Mouse (Mus musculus) heart, embryonic 14.5 days (tissue): ENCODE measurements at regions not wholly inside any gene's neighbourhood (a gene's known extent, or its start where the extent isn't known, plus 50 kb on each side); places are given as distances from the start of the nearest gene placed in this dataset.
A peak's percentile ranks its signal among the peaks of the same experiment; 100 is the strongest.

ENCODE experiments used
- ATAC-seq: fragments of 200-750 bp; cut with Nextera tagmentation; 2 replicates; pipeline ENCODE4 v1.8.0; 2017; ENCODE audit warnings: low read depth, moderate TSS enrichment; ENCODE audit not compliant: insufficient number of reproducible peaks, insufficient read depth, low FRiP score
- H3K27ac ChIP-seq, 2 experiments: fragments of 200-500 bp in 1 of 2; fragments of 300-500 bp in 1 of 2; sonication (generic) in 1 of 2; replicated peaks in 1 of 2; 2 replicates each; pipeline ENCODE4 v1.5.1; 2012 to 2014; ENCODE audit warnings: low read depth in 2 of 2, low read length in 2 of 2, control low read depth in 1 of 2, mild to moderate bottlenecking in 1 of 2, mixed read lengths in 1 of 2; ENCODE audit not compliant: control insufficient read depth in 1 of 2, insufficient read depth in 1 of 2
- H3K27me3 ChIP-seq: fragments of 300-500 bp; sonication (generic); 2 replicates; pipeline ENCODE4 v1.6.1; 2014; ENCODE audit warnings: mild to moderate bottlenecking, low read length, control low read depth; ENCODE audit not compliant: control insufficient read depth, insufficient read depth
- H3K36me3 ChIP-seq: fragments of 300-500 bp; sonication (generic); 2 replicates; pipeline ENCODE4 v1.6.1; 2014; ENCODE audit warnings: mild to moderate bottlenecking, control low read depth, low read length, mixed read lengths; ENCODE audit not compliant: control insufficient read depth, insufficient read depth
- H3K4me1 ChIP-seq, 2 experiments: fragments of 200-500 bp in 1 of 2; fragments of 300-500 bp in 1 of 2; sonication (generic) in 1 of 2; 2 replicates each; pipeline ENCODE4 v1.6.1; 2012 to 2014; ENCODE audit warnings: low read length in 2 of 2, control low read depth in 1 of 2, mixed read lengths in 1 of 2; ENCODE audit not compliant: control insufficient read depth in 2 of 2, insufficient read depth in 2 of 2
- H3K4me2 ChIP-seq: fragments of 300-500 bp; sonication (generic); 2 replicates; pipeline ENCODE4 v1.6.1; 2014; ENCODE audit warnings: mild to moderate bottlenecking, low read length
- H3K4me3 ChIP-seq, 2 experiments: fragments of 200-500 bp in 1 of 2; fragments of 300-500 bp in 1 of 2; sonication (generic) in 1 of 2; 2 replicates each; pipeline ENCODE4 v1.5.1; 2012 to 2014; ENCODE audit warnings: low read length in 2 of 2, mild to moderate bottlenecking in 2 of 2, control low read depth in 1 of 2, low read depth in 1 of 2, moderate library complexity in 1 of 2; ENCODE audit not compliant: control insufficient read depth in 1 of 2, insufficient read depth in 1 of 2
- H3K9ac ChIP-seq: fragments of 300-500 bp; sonication (generic); 2 replicates; pipeline ENCODE4 v1.6.1; 2014; ENCODE audit warnings: mild to moderate bottlenecking, low read length
- H3K9me3 ChIP-seq: fragments of 300-500 bp; sonication (generic); 2 replicates; pipeline ENCODE4 v1.6.1; 2016; ENCODE audit warnings: low read length, control low read depth; ENCODE audit not compliant: control insufficient read depth
- WGBS: fragments of 180-500 bp; shearing (Covaris S2); extraction: QIAGEN DNeasy Blood & Tissue Kit; methylation state at CpG from one replicate; pipeline ENCODE4 v1.1.7; 2014; 5-methylcytosine and 5-hydroxymethylcytosine counted together

- Histone ChIP-seq H3K27me3 (no peaks in the 10 kb centered on the region), H3K9me3 (no peaks in the 10 kb centered on the region), H3K4me3 (no peak overlapping the region), H3K4me1 (no peaks in the 10 kb centered on the region), H3K27ac (no peak overlapping the region), H3K36me3 (no peaks in the 10 kb centered on the region), H3K4me2 (no peak overlapping the region), H3K9ac (no peak overlapping the region)
- ATAC-seq = no peak
- WGBS = 77% methylated on average over 3 of the region's 3 CpGs
These were observed 235.3 kb upstream of the Peli2 start for GRCm38 (mm10) chr14:47885326-47885725.

DNA sequence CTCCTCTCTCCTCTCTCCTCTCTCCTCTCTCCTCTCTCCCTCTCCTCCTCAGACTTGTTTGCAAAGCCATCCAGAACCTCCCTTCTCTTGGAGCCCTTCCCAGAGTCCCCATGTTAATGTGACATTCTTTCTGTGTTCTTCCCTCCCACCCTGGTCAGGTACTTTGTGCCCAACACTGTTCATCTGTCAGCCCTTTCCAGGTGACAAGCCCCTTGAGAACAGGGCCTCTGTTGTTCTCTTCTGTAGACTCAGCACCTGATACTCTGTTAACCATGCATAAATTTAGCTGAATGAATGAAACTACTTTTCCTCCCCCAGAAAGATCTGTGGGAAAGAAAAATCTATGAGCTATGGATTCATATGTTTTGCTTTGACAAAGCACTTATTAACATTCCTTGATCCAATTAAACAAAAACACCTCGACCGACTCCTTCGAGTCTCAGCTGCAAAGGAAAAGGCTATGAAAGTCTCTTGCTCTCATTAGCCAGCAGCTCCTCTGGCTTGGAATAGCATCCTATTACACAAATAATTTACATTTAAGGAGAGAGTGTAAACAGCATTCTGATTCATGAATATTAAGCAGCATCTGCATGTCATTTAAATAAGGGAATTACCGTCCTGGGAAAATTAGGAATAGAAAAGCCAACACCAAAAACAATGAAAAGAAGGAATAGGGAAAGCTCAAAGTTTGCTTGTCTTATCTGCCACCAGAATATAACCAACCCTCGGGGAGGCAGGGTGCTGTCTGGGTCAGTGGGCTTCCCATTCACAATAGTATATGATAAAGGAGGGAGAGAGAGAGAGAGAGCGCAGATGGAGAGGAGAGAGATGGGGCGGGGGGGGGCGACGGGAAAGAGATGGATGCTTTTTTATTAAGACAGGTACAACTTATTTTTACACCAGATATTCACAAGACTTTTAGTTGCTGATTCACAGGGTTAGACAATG, 230.1 kb upstream of the Peli2 start:
- Histone ChIP-seq H3K4me3 (no peak overlapping the region), H3K36me3 (no peaks in the 10 kb centered on the region), H3K27ac (no peak overlapping the region), H3K4me2 (no peak overlapping the region), H3K9ac (no peak overlapping the region), H3K27me3 (no peaks in the 10 kb centered on the region), H3K4me1 (no peaks in the 10 kb centered on the region), H3K9me3 (no peaks in the 10 kb centered on the region)
- 78% methylated on average over 9 of the region's 9 CpGs for WGBS
- no peak for ATAC-seq

DNA sequence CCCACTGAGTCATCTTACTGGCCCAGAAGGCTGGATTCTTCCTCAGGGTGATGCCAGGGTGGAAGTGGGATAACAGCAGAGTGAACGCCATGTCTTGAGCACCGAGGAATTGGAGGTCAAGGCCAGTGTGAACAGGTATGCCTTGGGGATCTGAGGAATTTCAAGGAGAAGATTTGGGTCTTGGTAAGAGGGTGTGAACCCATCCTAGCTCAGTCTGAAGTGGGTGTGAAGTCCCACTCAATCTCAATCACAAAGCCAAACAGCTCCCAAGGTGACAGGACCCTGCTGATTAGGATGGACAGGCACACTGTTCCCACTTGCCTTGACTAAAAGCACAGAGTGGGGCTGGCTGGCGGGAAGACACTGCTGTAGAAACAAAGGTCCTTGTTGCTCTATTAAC, 224.0 kb upstream of the Peli2 start:
- H3K4me2 ChIP-seq = no peak overlapping the region
- no peaks in the 10 kb centered on the region for H3K36me3 ChIP-seq
- no peaks in the 10 kb centered on the region for H3K27me3 ChIP-seq
- no peak for ATAC-seq
- no peak overlapping the region for H3K27ac ChIP-seq
- no peaks in the 10 kb centered on the region for H3K4me1 ChIP-seq
- no peak overlapping the region for H3K9ac ChIP-seq
- H3K9me3 ChIP-seq = no peaks in the 10 kb centered on the region
- H3K4me3 ChIP-seq = no peak overlapping the region
- WGBS = 76% methylated on average over 3 of the region's 3 CpGs

DNA sequence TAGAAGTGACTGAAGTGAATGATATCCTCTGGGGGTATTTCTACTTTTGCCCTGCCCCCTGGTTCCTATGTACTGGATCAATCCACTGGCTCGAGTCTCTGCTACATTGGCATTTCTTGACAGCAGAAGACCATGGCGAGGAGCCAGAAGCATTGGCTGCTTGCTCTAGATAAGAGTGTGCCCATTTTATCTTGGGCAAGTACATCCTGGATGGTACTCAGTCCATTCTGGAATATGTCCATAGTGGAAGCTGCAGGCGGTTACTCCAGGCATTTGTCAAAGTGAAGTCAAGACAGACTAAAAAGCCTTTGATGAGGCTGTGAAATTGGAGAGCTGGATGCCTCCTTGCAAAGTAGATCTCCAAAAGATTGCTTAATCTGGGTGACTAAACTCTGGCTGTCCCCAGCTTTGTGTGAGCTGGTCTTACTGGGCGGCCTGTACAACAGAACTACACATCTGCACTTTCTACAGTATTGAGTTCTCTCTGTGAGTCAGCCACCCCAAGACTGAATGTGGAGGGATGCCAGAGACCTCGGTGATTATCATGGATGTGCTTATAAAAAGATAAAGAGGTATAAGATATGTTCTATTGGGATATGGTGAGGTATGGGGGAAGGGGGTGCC, 222.6 kb upstream of the Peli2 start:
- no peak overlapping the region for H3K4me3 ChIP-seq
- no peak overlapping the region for H3K27ac ChIP-seq
- H3K27me3 ChIP-seq = no peaks in the 10 kb centered on the region
- no peaks in the 10 kb centered on the region for H3K4me1 ChIP-seq
- H3K9ac ChIP-seq = no peak overlapping the region
- no peak overlapping the region for H3K4me2 ChIP-seq
- WGBS = 68% methylated on average over 5 of the region's 5 CpGs
- H3K9me3 ChIP-seq = no peaks in the 10 kb centered on the region
- no peaks in the 10 kb centered on the region for H3K36me3 ChIP-seq
- ATAC-seq = no peak

DNA sequence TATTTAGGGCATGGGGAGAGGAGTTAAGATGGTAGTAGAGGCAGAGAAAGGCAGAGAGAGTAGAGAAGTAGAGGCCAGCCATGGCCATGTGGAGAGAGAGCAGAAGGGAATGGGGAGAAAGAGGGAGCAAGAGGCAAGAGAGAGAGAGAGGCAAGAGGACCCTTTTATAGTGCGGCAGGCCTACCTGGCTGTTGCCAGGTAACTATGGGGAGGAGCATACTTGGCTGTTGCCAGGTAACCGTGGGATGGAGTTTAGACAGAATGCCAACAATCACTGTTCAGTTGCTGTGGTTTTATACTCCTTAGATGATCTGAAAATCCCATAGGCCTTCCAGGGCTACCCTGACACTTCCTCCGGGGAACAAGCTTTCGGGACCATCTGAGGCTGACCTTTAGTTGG, 222.0 kb upstream of the Peli2 start:
- no peak overlapping the region for H3K4me3 ChIP-seq
- H3K9ac ChIP-seq = no peak overlapping the region
- no peaks in the 10 kb centered on the region for H3K27me3 ChIP-seq
- no peak overlapping the region for H3K27ac ChIP-seq
- H3K9me3 ChIP-seq = no peaks in the 10 kb centered on the region
- WGBS = 80% methylated on average over 4 of the region's 4 CpGs
- no peak for ATAC-seq
- H3K4me2 ChIP-seq = no peak overlapping the region
- H3K36me3 ChIP-seq = no peaks in the 10 kb centered on the region
- H3K4me1 ChIP-seq = no peaks in the 10 kb centered on the region

DNA sequence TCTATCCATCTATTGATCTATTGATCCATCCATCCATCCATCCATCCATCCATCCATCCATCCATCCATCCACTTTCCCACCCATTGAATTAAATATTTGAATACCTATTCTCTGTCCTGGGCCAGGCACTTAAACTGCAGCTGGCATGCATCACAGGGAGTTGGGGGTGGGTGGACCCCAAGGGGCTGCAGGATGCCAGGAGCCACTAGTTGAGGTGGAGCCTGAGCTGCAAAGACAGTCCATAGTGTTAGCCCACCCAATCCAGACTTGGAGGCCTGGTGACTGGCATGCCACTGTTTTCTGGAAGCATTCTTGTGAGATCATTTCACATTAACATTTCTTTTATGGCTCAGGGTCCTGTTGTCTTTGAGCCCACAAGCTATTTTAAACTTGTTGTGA, 215.3 kb upstream of the Peli2 start:
- no peaks in the 10 kb centered on the region for H3K27me3 ChIP-seq
- H3K36me3 ChIP-seq = no peaks in the 10 kb centered on the region
- no peaks in the 10 kb centered on the region for H3K9me3 ChIP-seq
- no peak overlapping the region for H3K4me2 ChIP-seq
- no peak overlapping the region for H3K27ac ChIP-seq
- no peak overlapping the region for H3K4me3 ChIP-seq
- 0 out of 4 replicates have a peak, but pooled peaks cover 0 to 7% of the 10 kb centered on the region in 2 experiments for H3K4me1 ChIP-seq
- H3K9ac ChIP-seq = no peak overlapping the region
- ATAC-seq = no peak

GRCm38 (mm10) chr14:47909129-47909528, 211.5 kb upstream of the Peli2 start:
- H3K9ac ChIP-seq = peak overlapping the region; percentile 4; the same call in 1 of the 2 replicates
- no peak overlapping the region for H3K4me3 ChIP-seq
- H3K4me1 ChIP-seq = 0 out of 4 replicates have a peak, but pooled peaks cover 0 to 7% of the 10 kb centered on the region in 2 experiments
- no peaks in the 10 kb centered on the region for H3K36me3 ChIP-seq
- H3K4me2 ChIP-seq = peak overlapping the region; percentile 27; the same call in 1 of the 2 replicates
- ATAC-seq = no peak
- no peak overlapping the region for H3K27ac ChIP-seq
- WGBS = 46% methylated on average over 8 of the region's 8 CpGs
- H3K27me3 ChIP-seq = no peaks in the 10 kb centered on the region
- H3K9me3 ChIP-seq = no peaks in the 10 kb centered on the region
